Mouse (Mus musculus) Patski (cell line): Measurements from ENCODE around the gene Aldh9a1. TPM values are rescaled to one million over a fixed set of nuclear protein-coding genes. Genes with fewer than 3 reads are reported as not detected.

ENCODE experiments used
- ATAC-seq: fragments of 100-300 bp; one replicate; pipeline ENCODE4 v1.8.0; 2021
- CTCF ChIA-PET: fragments of 350-600 bp; sonication (Branson Sonifier 250); formaldehyde crosslinking; loops from one replicate; lab custom pipeline; 2022; ENCODE audit warnings: inconsistent platforms; lab: Charles Lee
- POLR2A ChIA-PET: fragments of 350-600 bp; sonication (Branson Sonifier 250); formaldehyde crosslinking; loops from one replicate; lab custom pipeline; 2022; ENCODE audit warnings: antibody characterized with exemption, inconsistent platforms; lab: Charles Lee
- DNase-seq: peaks from one replicate; pipeline ENCODE4 v3.0.0-alpha.2; 2011; ENCODE audit warnings: low read depth, low spot score
- H3K27me3 ChIP-seq: fragments of 371-371 bp; one replicate; pipeline ENCODE4 v1.5.1; 2021
- CTCF ChIP-seq: fragments of 100-300 bp; IDR thresholded peaks from one replicate; pipeline ENCODE4 v1.5.1; 2021
- in situ Hi-C: fragments of 300-500 bp; cut with MboI; formaldehyde crosslinking; loops from 3 replicates; pipeline ENCODE4 v1.11.1; 2018; ENCODE audit warnings: low pct_unique_long_range_greater_than_20kb, mixed read lengths
- polyA plus RNA-seq: library from polyadenylated mRNA; unstranded; gene quantifications from one replicate; pipeline ENCODE4 v1.2.3, GENCODE M21; 2021

Aldh9a1 gene
- polyA plus RNA-seq, 1 experiment from 2014 or later, result 61.1 TPM

GRCm38 (mm10) chr1:167383178-167383577 lies 33.4 kb downstream of the Aldh9a1 start:
- DNase-seq, result no peak
- no peaks in the 10 kb centered on the region for H3K27me3 ChIP-seq
- POLR2A ChIA-PET, result no interaction called here
- CTCF ChIA-PET, result no interaction called here
- in situ Hi-C loops, result no loop called here
- no peak for TF ChIP-seq CTCF
- ATAC-seq, result no peak

- no peak for TF ChIP-seq CTCF
- POLR2A ChIA-PET, result no interaction called here
- in situ Hi-C loops, result no loop called here
- ATAC-seq, result no peak
- no peaks in the 10 kb centered on the region for H3K27me3 ChIP-seq
- CTCF ChIA-PET, result interaction anchor here (0.7 to 1.6 kb wide), 2 partner anchors 10 to 17 kb away, joined by 3 to 4 read pairs; partner anchors contain the start of gene Mgst3
- DNase-seq, result no peak
Measured at GRCm38 (mm10) chr1:167384156-167384555, 34.4 kb downstream of the Aldh9a1 start.

DNA sequence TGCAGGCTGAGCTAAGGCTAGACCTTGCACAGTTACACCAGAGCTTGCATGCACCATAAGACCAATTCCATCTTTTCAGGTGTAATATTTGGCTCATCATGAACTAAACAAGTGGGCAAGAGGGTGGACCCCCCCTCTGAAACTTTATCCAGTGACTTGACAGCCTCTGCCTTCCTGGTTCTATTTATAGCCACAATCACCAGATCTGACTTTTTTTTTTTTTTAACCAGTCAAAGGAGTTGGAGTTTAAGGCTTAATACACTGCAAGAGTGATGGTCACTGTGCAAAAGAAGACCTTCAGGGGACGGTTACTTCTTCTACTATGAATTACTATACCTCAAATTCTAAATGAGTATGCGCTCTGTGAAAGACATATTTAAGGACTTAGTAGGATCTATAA lies 35.4 kb downstream of the Aldh9a1 start:
- ATAC-seq (no peak), DNase-seq (no peak)
- TF ChIP-seq CTCF, result no peak
- CTCF ChIA-PET, result interaction anchor here (1.2 to 2.0 kb wide), 3 partner anchors 9 to 18 kb away, joined by 4 to 7 read pairs (median 4); partner anchors contain the start of gene Mgst3
- no peaks in the 10 kb centered on the region for H3K27me3 ChIP-seq
- in situ Hi-C loops, result no loop called here
- POLR2A ChIA-PET, result no interaction called here

GRCm38 (mm10) chr1:167385636-167386035 lies 35.8 kb downstream of the Aldh9a1 start:
- ATAC-seq, result no peak
- ChIA-PET CTCF (interaction anchor here (1.2 to 2.0 kb wide), 3 partner anchors 8 to 18 kb away, joined by 4 to 7 read pairs (median 4); partner anchors contain the start of gene Mgst3), POLR2A (no interaction called here)
- in situ Hi-C loops, result no loop called here
- H3K27me3 ChIP-seq, result no peaks in the 10 kb centered on the region
- TF ChIP-seq CTCF, result no peak
- no peak for DNase-seq

DNA sequence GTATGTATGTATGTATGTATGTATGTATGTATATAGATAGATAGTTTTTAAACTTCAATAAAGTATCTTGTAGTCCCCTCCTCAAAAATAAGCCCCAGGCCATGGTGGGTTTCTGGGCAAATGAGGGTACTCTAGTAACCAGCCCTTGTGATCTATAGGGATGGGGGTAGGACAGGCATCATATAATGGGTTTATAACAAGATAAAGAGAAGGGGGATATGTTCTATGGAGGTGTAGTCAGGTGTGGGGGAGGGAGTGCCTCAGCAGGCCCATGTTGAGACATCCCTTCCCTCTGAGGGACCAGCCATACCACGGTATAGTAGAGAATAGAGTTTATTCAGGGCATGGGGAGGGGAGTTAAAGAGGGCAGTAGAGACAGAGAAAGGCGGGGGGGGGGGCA lies 36.7 kb downstream of the Aldh9a1 start:
- ChIA-PET CTCF (interaction anchor here (0.6 to 2.0 kb wide), 3 partner anchors 7 to 18 kb away, joined by 3 to 7 read pairs (median 4); partner anchors contain the start of gene Mgst3), POLR2A (no interaction called here)
- no peak for TF ChIP-seq CTCF
- H3K27me3 ChIP-seq, result no peaks in the 10 kb centered on the region
- ATAC-seq (no peak), DNase-seq (no peak)
- in situ Hi-C loops, result no loop called here

DNA sequence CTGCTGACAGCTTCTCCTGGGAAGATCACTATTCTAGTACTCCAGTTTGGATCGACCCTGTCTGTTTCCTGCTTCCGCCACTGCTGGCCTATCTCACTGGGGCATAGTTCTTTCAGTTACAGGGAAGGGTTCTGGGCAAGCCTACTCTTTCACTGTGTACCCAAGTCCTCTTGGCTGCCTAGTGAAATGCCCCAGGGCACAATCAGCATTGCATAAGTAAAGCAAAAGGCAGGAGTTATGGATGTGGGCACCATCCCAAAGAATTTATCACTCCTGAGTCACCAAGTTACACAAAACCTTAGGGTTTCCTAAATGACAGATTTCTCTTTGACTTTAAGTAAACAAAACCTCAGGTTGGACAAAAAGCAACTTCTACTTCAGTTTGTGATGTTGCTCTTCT lies 37.5 kb downstream of the Aldh9a1 start:
- in situ Hi-C loops, result no loop called here
- DNase-seq, result peak; percentile 64
- H3K27me3 ChIP-seq, result no peaks in the 10 kb centered on the region
- ChIA-PET POLR2A (no interaction called here), CTCF (interaction anchor here (0.6 to 2.0 kb wide), 4 partner anchors 14 to 19 kb away, joined by 3 to 7 read pairs (median 4); no protein-coding TSS in a partner anchor)
- peak; percentile 86 for ATAC-seq
- no peak for TF ChIP-seq CTCF

DNA sequence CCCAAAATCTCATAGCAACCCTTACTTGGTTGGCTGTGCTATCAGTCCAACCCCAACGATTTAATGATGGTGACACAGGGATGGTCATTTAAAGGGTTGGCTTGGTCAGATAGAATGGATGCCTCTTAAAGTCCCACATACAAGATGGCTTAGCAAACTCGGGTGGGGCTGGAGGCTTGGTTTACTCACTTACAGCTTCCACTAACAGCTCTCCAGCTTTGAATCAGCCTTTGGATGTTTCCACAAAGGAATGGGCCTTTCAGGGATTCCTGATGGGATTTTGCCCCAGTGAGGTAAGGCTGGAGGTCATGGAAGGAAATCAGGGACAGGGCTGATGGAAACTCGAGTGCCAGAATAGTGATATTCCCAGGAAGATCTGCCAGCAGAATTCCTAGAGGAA lies 38.0 kb downstream of the Aldh9a1 start:
- TF ChIP-seq CTCF, result no peak
- H3K27me3 ChIP-seq, result no peaks in the 10 kb centered on the region
- ATAC-seq (peak; percentile 13), DNase-seq (no peak)
- POLR2A ChIA-PET, result no interaction called here
- in situ Hi-C loops, result no loop called here
- CTCF ChIA-PET, result interaction anchor here (1.2 kb wide), 2 partner anchors 14 to 18 kb away, joined by 3 to 5 read pairs; no protein-coding TSS in a partner anchor

- ChIA-PET POLR2A (no interaction called here), CTCF (interaction anchor here (1.2 kb wide), 1 partner anchor 19 kb away, joined by 3 read pairs; no protein-coding TSS in a partner anchor)
- no peak for DNase-seq
- in situ Hi-C loops, result no loop called here
- no peak for TF ChIP-seq CTCF
- H3K27me3 ChIP-seq, result no peaks in the 10 kb centered on the region
- no peak for ATAC-seq
Measured at GRCm38 (mm10) chr1:167388571-167388970, 38.8 kb downstream of the Aldh9a1 start.

DNA sequence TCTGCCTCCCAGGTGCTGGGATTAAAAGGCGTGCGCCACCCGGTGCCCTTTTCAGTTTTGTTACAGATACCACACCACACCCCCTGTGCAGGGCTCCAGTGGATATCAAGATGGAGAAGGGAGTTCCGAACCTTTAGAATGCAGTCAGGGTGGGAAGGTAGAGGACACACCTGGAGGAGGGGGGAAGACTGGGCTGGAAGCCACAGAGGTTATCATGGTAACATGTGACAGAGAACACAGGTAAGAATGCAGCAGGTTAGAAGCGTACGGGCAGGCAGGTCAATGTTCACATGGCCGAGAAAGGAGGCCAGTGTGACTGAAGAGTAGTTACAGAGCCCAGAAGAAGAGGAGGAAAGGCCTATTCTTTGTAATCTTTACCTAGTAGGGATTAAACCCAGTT lies 39.8 kb downstream of the Aldh9a1 start:
- in situ Hi-C loops, result no loop called here
- no peak for TF ChIP-seq CTCF
- ATAC-seq (no peak), DNase-seq (no peak)
- POLR2A ChIA-PET, result no interaction called here
- H3K27me3 ChIP-seq, result no peaks in the 10 kb centered on the region
- CTCF ChIA-PET, result no interaction called here

GRCm38 (mm10) chr1:167390381-167390780 lies 40.6 kb downstream of the Aldh9a1 start:
- TF ChIP-seq CTCF, result no peak
- ChIA-PET CTCF (interaction anchor here (0.8 to 1.0 kb wide), 2 partner anchors 23 to 40 kb away, joined by 3 read pairs; no protein-coding TSS in a partner anchor), POLR2A (no interaction called here)
- DNase-seq (no peak), ATAC-seq (no peak)
- H3K27me3 ChIP-seq, result peaks cover 4% of the 10 kb centered on the region
- in situ Hi-C loops, result no loop called here

GRCm38 (mm10) chr1:167391241-167391640 lies 41.5 kb downstream of the Aldh9a1 start:
- POLR2A ChIA-PET, result no interaction called here

More at GRCm38 (mm10) chr1:167391241-167391640, 41.5 kb downstream of the Aldh9a1 start:
- no peak for TF ChIP-seq CTCF
- in situ Hi-C loops, result no loop called here
- ATAC-seq (no peak), DNase-seq (no peak)
- CTCF ChIA-PET, result interaction anchor here (0.8 to 1.7 kb wide), 4 partner anchors 20 to 167 kb away, joined by 3 to 7 read pairs (median 4); no protein-coding TSS in a partner anchor
- peaks cover 11% of the 10 kb centered on the region for H3K27me3 ChIP-seq
